Mouse (Mus musculus) E14TG2a.4 (cell line): ENCODE results near the gene Uqcrc1.

Experiments
- H3K27me3 ChIP-seq: 2 replicates; pipeline ENCODE4 v1.6.1; 2014; ENCODE audit warnings: low read length, control low read depth; ENCODE audit not compliant: insufficient read depth
- H3K36me3 ChIP-seq: 2 replicates; pipeline ENCODE4 v1.6.1; 2014; ENCODE audit warnings: low read length, control low read depth; ENCODE audit not compliant: insufficient read depth
- H3K4me1 ChIP-seq: replicated peaks from 2 replicates; pipeline ENCODE4 v1.6.1; 2014; ENCODE audit warnings: low read depth, low read length, control low read depth
- H3K4me3 ChIP-seq: replicated peaks from 2 replicates; pipeline ENCODE4 v1.5.1; 2014; ENCODE audit warnings: mild to moderate bottlenecking, low read length
- H3K9me3 ChIP-seq: 2 replicates; pipeline ENCODE4 v1.6.1; 2014; ENCODE audit warnings: low read length, control low read depth
- CTCF ChIP-seq: conservative IDR thresholded peaks from 2 replicates; pipeline ENCODE4 v1.5.1; 2014; ENCODE audit warnings: low read length
- NANOG ChIP-seq: IDR thresholded peaks from 2 replicates; pipeline ENCODE4 v1.6.1; 2014; ENCODE audit warnings: borderline replicate concordance, low read length, mixed read lengths
- POU5F1 ChIP-seq: IDR thresholded peaks from 2 replicates; pipeline ENCODE4 v1.6.1; 2014; ENCODE audit warnings: low read length, borderline replicate concordance

The Uqcrc1 gene

GRCm38 (mm10) chr9:108945111-108945510 is 8.7 kb downstream of the Uqcrc1 start:
- Histone ChIP-seq H3K27me3 (no peaks in the 10 kb centered on the region), H3K9me3 (no peaks in the 10 kb centered on the region), H3K36me3 (peaks cover 97% of the 10 kb centered on the region), H3K4me1 (peaks cover 52% of the 10 kb centered on the region), H3K4me3 (no peak overlapping the region)
- TF ChIP-seq NANOG: no peak

DNA sequence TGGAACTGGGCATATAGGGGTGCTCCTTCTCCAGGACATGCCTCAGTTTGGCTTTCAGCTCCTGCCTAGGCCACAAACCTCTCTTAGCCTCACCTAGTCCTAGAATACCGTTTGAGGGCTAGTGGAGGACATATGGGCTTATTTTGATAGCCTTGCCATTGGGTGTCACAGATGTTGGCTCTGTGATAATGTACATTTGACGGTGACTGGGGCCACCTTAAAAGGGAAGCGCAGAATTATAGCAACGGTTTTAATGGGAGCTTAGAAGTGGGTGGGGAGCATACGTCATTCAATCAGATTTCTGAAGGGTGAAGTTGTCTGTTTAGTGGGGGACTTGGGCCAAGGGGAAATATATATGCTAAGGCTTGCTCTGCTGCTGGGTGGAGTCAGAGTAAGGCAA is 9.2 kb downstream of the Uqcrc1 start:
- H3K4me3 ChIP-seq: no peak overlapping the region
- H3K4me1 ChIP-seq: peaks cover 53% of the 10 kb centered on the region
- no peaks in the 10 kb centered on the region for H3K9me3 ChIP-seq
- TF ChIP-seq CTCF (no peak), NANOG (no peak), POU5F1 (no peak)
- H3K27me3 ChIP-seq: no peaks in the 10 kb centered on the region
- H3K36me3 ChIP-seq: peaks cover 96% of the 10 kb centered on the region

GRCm38 (mm10) chr9:108949231-108949966 is 13.0 kb downstream of the Uqcrc1 start:
- Histone ChIP-seq H3K4me3 (no peak overlapping the region), H3K27me3 (peaks cover 18% of the 10 kb centered on the region), H3K9me3 (no peaks in the 10 kb centered on the region), H3K4me1 (peaks cover 69% of the 10 kb centered on the region), H3K36me3 (peaks cover 66% of the 10 kb centered on the region)
- TF ChIP-seq POU5F1: no peak
- no peak for TF ChIP-seq CTCF

GRCm38 (mm10) chr9:108949967-108950728 is 13.7 kb downstream of the Uqcrc1 start:
- H3K9me3 ChIP-seq: no peaks in the 10 kb centered on the region
- peaks cover 24% of the 10 kb centered on the region for H3K27me3 ChIP-seq
- H3K4me3 ChIP-seq: no peak overlapping the region
- H3K36me3 ChIP-seq: peaks cover 58% of the 10 kb centered on the region
- TF ChIP-seq NANOG (no peak), POU5F1 (no peak), CTCF (no peak)
- H3K4me1 ChIP-seq: peaks cover 70% of the 10 kb centered on the region

DNA sequence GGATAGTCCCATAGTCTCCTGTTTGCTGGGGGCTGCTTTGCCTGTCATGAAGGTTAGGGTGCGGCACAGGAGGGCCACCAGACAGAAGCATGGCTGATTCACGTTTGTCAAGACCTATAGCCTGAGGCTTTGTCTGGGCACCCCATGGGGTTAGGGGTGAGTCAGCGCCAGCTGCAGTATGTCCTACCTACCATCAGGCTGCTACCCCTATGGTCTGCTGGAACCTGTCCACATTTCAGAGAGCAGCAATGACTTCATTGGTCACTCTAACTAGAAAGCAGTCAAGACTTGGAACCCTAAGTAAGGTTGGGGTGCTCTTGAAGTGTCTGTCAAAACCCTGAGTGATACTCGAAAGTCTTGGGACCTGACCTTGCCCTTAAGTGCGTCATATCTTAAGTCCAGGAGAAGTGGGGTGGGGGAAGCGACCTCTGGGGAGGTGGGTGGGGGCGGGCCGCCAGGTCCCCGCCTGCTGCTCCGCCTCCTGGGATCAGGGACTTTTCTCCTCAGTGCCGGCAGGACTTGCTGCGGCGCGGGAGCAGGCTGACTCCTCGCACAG is 16.7 kb downstream of the Uqcrc1 start, which contains the start of gene Col7a1:
Gene Col7a1, plus strand, starts transcription at position 506 of the 556 bp plus-strand sequence.
- Histone ChIP-seq H3K27me3 (peaks cover 34% of the 10 kb centered on the region), H3K36me3 (peaks cover 28% of the 10 kb centered on the region), H3K4me3 (peak within 1 kb of the TSS; percentile 66), H3K9me3 (no peaks in the 10 kb centered on the region), H3K4me1 (peaks cover 67% of the 10 kb centered on the region)
- TF ChIP-seq NANOG (no peak), CTCF (no peak)

GRCm38 (mm10) chr9:108955241-108955640 is 18.8 kb downstream of the Uqcrc1 start:
- Histone ChIP-seq H3K4me3 (no peak overlapping the region), H3K27me3 (peaks cover 42% of the 10 kb centered on the region), H3K9me3 (no peaks in the 10 kb centered on the region), H3K36me3 (peaks cover 7% of the 10 kb centered on the region), H3K4me1 (peaks cover 49% of the 10 kb centered on the region)
- no peak for TF ChIP-seq POU5F1
- no peak for TF ChIP-seq NANOG
- TF ChIP-seq CTCF: no peak

DNA sequence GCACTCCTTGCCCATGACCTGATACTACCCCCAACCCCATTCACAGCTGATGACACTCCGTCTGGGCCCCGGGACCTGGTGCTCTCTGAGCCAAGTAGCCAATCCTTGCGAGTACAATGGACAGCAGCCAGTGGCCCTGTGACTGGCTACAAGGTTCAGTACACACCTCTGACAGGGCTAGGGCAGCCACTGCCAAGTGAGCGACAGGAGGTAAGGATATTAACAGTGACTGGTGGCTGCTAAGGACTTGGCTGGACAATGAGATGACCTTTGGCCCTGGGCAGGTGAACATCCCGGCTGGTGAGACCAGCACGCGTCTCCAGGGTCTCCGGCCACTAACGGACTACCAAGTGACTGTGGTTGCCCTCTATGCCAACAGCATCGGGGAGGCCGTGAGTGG is 19.4 kb downstream of the Uqcrc1 start:
- TF ChIP-seq CTCF (no peak), POU5F1 (no peak), NANOG (no peak)
- Histone ChIP-seq H3K36me3 (peaks cover 5% of the 10 kb centered on the region; the same call in 1 of the 2 replicates), H3K27me3 (peaks cover 42% of the 10 kb centered on the region), H3K4me1 (peaks cover 53% of the 10 kb centered on the region), H3K4me3 (no peak overlapping the region), H3K9me3 (no peaks in the 10 kb centered on the region)

DNA sequence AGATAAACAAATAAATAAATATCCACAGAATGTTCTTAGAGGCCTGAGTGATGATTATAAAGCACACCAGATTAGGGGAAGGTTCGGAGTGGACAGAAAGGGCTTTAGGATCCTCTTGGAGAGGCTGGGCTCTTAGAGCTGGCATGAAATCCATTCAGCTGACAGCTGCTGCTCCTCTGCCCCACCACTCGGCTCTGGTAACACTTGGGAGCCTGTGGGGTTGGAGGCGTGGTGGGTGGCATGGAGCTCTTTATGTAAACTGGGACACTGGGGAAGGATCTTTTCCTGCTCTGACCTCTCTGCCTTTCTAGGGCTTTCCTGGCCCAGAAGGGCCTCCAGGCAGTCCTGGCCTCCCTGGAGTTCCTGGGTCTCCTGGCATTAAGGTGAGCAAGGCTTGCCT is 27.1 kb downstream of the Uqcrc1 start:
- no peak overlapping the region for H3K4me3 ChIP-seq

More for the DNA sequence above, 27.1 kb downstream of the Uqcrc1 start:
- TF ChIP-seq CTCF (no peak), POU5F1 (no peak), NANOG (no peak)
- H3K36me3 ChIP-seq: no peaks in the 10 kb centered on the region
- no peaks in the 10 kb centered on the region for H3K9me3 ChIP-seq
- peaks cover 14% of the 10 kb centered on the region for H3K27me3 ChIP-seq
- peaks cover 15% of the 10 kb centered on the region for H3K4me1 ChIP-seq
